Mouse (Mus musculus) hindbrain, embryonic 11.5 days (tissue): ENCODE results near the gene Itpk1. TPM values are rescaled to one million over a fixed set of nuclear protein-coding genes. Genes with fewer than 3 reads are reported as not detected.

Source experiments
- ATAC-seq: fragments of 200-750 bp; cut with Nextera tagmentation; 2 replicates; pipeline ENCODE4 v1.8.0; 2017; ENCODE audit warnings: mild to moderate bottlenecking, moderate TSS enrichment, moderate library complexity; ENCODE audit not compliant: low FRiP score
- DNase-seq: peaks from one replicate; pipeline ENCODE4 v3.0.0-alpha.2; 2015; ENCODE audit warnings: low spot score
- H3K27ac ChIP-seq: fragments of 300-500 bp; sonication (generic); 2 replicates; pipeline ENCODE4 v1.5.1; 2014; ENCODE audit warnings: mild to moderate bottlenecking, low read depth, low read length
- H3K27me3 ChIP-seq: fragments of 300-500 bp; sonication (generic); 2 replicates; pipeline ENCODE4 v1.6.1; 2014; ENCODE audit warnings: mild to moderate bottlenecking, low read length, moderate library complexity, mixed read lengths; ENCODE audit not compliant: control insufficient read depth, insufficient read depth
- H3K36me3 ChIP-seq: fragments of 300-500 bp; sonication (generic); 2 replicates; pipeline ENCODE4 v1.6.1; 2014; ENCODE audit warnings: mild to moderate bottlenecking, low read length, moderate library complexity, mixed read lengths; ENCODE audit not compliant: control insufficient read depth, insufficient read depth
- H3K4me1 ChIP-seq: fragments of 300-500 bp; sonication (generic); replicated peaks from 2 replicates; pipeline ENCODE4 v1.6.1; 2014; ENCODE audit warnings: low read length, mixed read lengths; ENCODE audit not compliant: control insufficient read depth, insufficient read depth
- H3K4me2 ChIP-seq: fragments of 300-500 bp; sonication (generic); replicated peaks from 2 replicates; pipeline ENCODE4 v1.6.1; 2014; ENCODE audit warnings: mild to moderate bottlenecking, low read depth, low read length
- H3K4me3 ChIP-seq: fragments of 300-500 bp; sonication (generic); 2 replicates; pipeline ENCODE4 v1.5.1; 2014; ENCODE audit warnings: low read depth, low read length
- H3K9ac ChIP-seq: fragments of 300-500 bp; sonication (generic); 2 replicates; pipeline ENCODE4 v1.6.1; 2014; ENCODE audit warnings: low read depth, low read length
- H3K9me3 ChIP-seq: fragments of 300-500 bp; sonication (generic); 2 replicates; pipeline ENCODE4 v1.6.1; 2016; ENCODE audit warnings: low read length; ENCODE audit not compliant: control insufficient read depth
- WGBS: fragments of 180-500 bp; shearing (Covaris S2); extraction: QIAGEN DNeasy Blood & Tissue Kit; methylation state at CpG from one replicate; pipeline ENCODE4 v1.1.7; 2014; 5-methylcytosine and 5-hydroxymethylcytosine counted together
- polyA plus RNA-seq: library from polyadenylated mRNA; unstranded; fragments of >200 nt; fragmentation: Nextera tagmentation; extraction: Ambion mirVana; gene quantifications from 2 replicates; pipeline ENCODE4 v1.2.1, GENCODE M21; 2014

The Itpk1 gene
- polyA plus RNA-seq, 1 experiment from 2014 or later, result 14.1 TPM

- Histone ChIP-seq H3K36me3 (no peaks in the 10 kb centered on the region), H3K9me3 (no peaks in the 10 kb centered on the region), H3K4me1 (peaks cover 23% of the 10 kb centered on the region), H3K27me3 (no peaks in the 10 kb centered on the region), H3K9ac (0 out of 2 replicates have a peak overlapping the region, but pooled peaks have one; percentile 23), H3K4me3 (no peak overlapping the region), H3K4me2 (no peak overlapping the region), H3K27ac (peak overlapping the region; percentile 77)
- DNase-seq, result no peak
- WGBS, result 20% methylated on average over 1 of the region's 1 CpGs
- ATAC-seq, result no peak
Observed at GRCm38 (mm10) chr12:102699156-102699555, 5.6 kb downstream of the Itpk1 start.

GRCm38 (mm10) chr12:102698089-102698684, 6.5 kb downstream of the Itpk1 start:
- Histone ChIP-seq H3K27me3 (no peaks in the 10 kb centered on the region), H3K4me3 (no peak overlapping the region), H3K27ac (peak overlapping the region; percentile 77), H3K36me3 (no peaks in the 10 kb centered on the region), H3K9ac (peak overlapping the region; percentile 37), H3K9me3 (no peaks in the 10 kb centered on the region), H3K4me2 (peak overlapping the region; percentile 5), H3K4me1 (peaks cover 20% of the 10 kb centered on the region)
- 0% methylated on average over 1 of the region's 1 CpGs for WGBS
- ATAC-seq (peak; percentile 71), DNase-seq (peak; percentile 56)

GRCm38 (mm10) chr12:102697381-102697780, 7.3 kb downstream of the Itpk1 start:
- Histone ChIP-seq H3K36me3 (no peaks in the 10 kb centered on the region), H3K27me3 (no peaks in the 10 kb centered on the region), H3K27ac (peak overlapping the region; percentile 77; the same call in 1 of the 2 replicates), H3K4me2 (no peak overlapping the region), H3K4me3 (no peak overlapping the region), H3K9ac (no peak overlapping the region), H3K4me1 (peaks cover 18% of the 10 kb centered on the region), H3K9me3 (no peaks in the 10 kb centered on the region)
- ATAC-seq, result no peak
- 78% methylated on average over 7 of the region's 7 CpGs for WGBS
- no peak for DNase-seq

GRCm38 (mm10) chr12:102696635-102697354, 7.9 kb downstream of the Itpk1 start:
- ATAC-seq (no peak), DNase-seq (no peak)
- Histone ChIP-seq H3K27ac (no peak overlapping the region), H3K9ac (no peak overlapping the region), H3K27me3 (no peaks in the 10 kb centered on the region), H3K4me1 (peaks cover 16% of the 10 kb centered on the region), H3K9me3 (no peaks in the 10 kb centered on the region), H3K4me2 (no peak overlapping the region), H3K4me3 (no peak overlapping the region), H3K36me3 (no peaks in the 10 kb centered on the region)
- WGBS, result 88% methylated on average over 14 of the region's 14 CpGs

- Histone ChIP-seq H3K36me3 (no peaks in the 10 kb centered on the region), H3K4me3 (no peak overlapping the region), H3K9ac (no peak overlapping the region), H3K4me2 (no peak overlapping the region), H3K4me1 (peaks cover 18% of the 10 kb centered on the region), H3K27me3 (no peaks in the 10 kb centered on the region), H3K27ac (no peak overlapping the region), H3K9me3 (no peaks in the 10 kb centered on the region)
- 53% methylated on average over 18 of the region's 18 CpGs for WGBS
- DNase-seq, result no peak
- ATAC-seq, result no peak
Observed at GRCm38 (mm10) chr12:102695369-102696239, 9.1 kb downstream of the Itpk1 start.

- ATAC-seq (no peak), DNase-seq (no peak)
- no peaks in the 10 kb centered on the region for H3K9me3 ChIP-seq
- H3K4me3 ChIP-seq, result no peak overlapping the region
- 79% methylated on average over 6 of the region's 7 CpGs for WGBS
- H3K27me3 ChIP-seq, result no peaks in the 10 kb centered on the region
- H3K9ac ChIP-seq, result no peak overlapping the region
- no peaks in the 10 kb centered on the region for H3K36me3 ChIP-seq
- H3K27ac ChIP-seq, result no peak overlapping the region
- H3K4me2 ChIP-seq, result no peak overlapping the region
- H3K4me1 ChIP-seq, result 0 out of 2 replicates have a peak, but pooled peaks cover 2% of the 10 kb centered on the region
Observed at GRCm38 (mm10) chr12:102691761-102692160, 13.0 kb downstream of the Itpk1 start.

- 0 out of 2 replicates have a peak, but pooled peaks cover 2% of the 10 kb centered on the region for H3K4me1 ChIP-seq
- H3K9me3 ChIP-seq, result no peaks in the 10 kb centered on the region
- H3K4me3 ChIP-seq, result no peak overlapping the region
- H3K9ac ChIP-seq, result no peak overlapping the region
- ATAC-seq (no peak), DNase-seq (no peak)
- no peaks in the 10 kb centered on the region for H3K27me3 ChIP-seq
- no peak overlapping the region for H3K27ac ChIP-seq
- H3K4me2 ChIP-seq, result no peak overlapping the region
- WGBS, result 41% methylated on average over 11 of the region's 11 CpGs
- H3K36me3 ChIP-seq, result no peaks in the 10 kb centered on the region
Observed at GRCm38 (mm10) chr12:102691180-102691579, 13.6 kb downstream of the Itpk1 start.

GRCm38 (mm10) chr12:102689773-102690563, 14.8 kb downstream of the Itpk1 start:
- no peak for ATAC-seq
- 0 out of 2 replicates have a peak, but pooled peaks cover 2% of the 10 kb centered on the region for H3K4me1 ChIP-seq
- 88% methylated on average over 15 of the region's 15 CpGs for WGBS

More at GRCm38 (mm10) chr12:102689773-102690563, 14.8 kb downstream of the Itpk1 start:
- no peak overlapping the region for H3K9ac ChIP-seq
- no peak overlapping the region for H3K27ac ChIP-seq
- no peak overlapping the region for H3K4me3 ChIP-seq
- DNase-seq, result no peak
- no peaks in the 10 kb centered on the region for H3K27me3 ChIP-seq
- no peaks in the 10 kb centered on the region for H3K36me3 ChIP-seq
- no peaks in the 10 kb centered on the region for H3K9me3 ChIP-seq
- no peak overlapping the region for H3K4me2 ChIP-seq
